Mouse (Mus musculus) heart, postnatal 36 days (tissue): ENCODE data around the gene Tff3. TPM values are rescaled to one million over a fixed set of nuclear protein-coding genes. Genes with fewer than 3 reads are reported as not detected.

ENCODE experiments used
- DNase-seq, 2 experiments: peaks; one replicate each; pipeline ENCODE4 v3.0.0; 2021 to 2022
- intact Hi-C: fragments of 180-260 bp; cut with DNase I; formaldehyde crosslinking; loops from one replicate; pipeline ENCODE4 v1.15.1; 2025
- total RNA-seq, 2 experiments: library from RNA; stranded (reverse); gene quantifications; 2 replicates each; pipeline ENCODE4 v1.2.3; 2021

Gene Tff3
- total RNA-seq, 2 experiments from 2014 or later, result not detected

- intact Hi-C loops, result loop anchor here (5.0 kb wide), 1 partner anchor 35 kb away; no protein-coding TSS in a partner anchor
These were observed 47.0 kb downstream of the Tff3 start for GRCm38 (mm10) chr17:31082296-31083078.

GRCm38 (mm10) chr17:31079078-31079840 is 50.2 kb downstream of the Tff3 start:
- intact Hi-C loops, result no loop called here
- DNase-seq, result no peak

More at GRCm38 (mm10) chr17:31082296-31083078, 47.0 kb downstream of the Tff3 start:
- DNase-seq, result no peak

DNA sequence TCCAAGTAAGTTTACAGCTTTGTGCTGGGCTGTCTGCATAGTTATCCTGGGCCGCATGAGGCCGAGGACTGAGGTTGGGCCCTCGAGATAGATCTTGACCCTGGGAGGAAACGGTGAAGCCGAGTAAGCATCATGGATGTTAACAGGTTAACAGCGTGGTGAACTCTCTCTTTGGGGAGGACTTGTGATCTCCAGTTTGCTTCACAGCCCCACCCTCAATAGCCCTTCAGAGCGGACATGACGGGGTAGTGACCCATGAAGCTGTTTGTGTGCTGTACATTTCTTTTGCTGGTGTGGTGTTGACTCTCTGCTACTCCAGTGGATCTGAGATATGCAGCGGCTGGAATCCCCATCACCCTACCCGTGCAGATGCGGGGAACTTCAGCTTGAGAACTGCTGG is 50.9 kb downstream of the Tff3 start:
- intact Hi-C loops, result no loop called here

DNA sequence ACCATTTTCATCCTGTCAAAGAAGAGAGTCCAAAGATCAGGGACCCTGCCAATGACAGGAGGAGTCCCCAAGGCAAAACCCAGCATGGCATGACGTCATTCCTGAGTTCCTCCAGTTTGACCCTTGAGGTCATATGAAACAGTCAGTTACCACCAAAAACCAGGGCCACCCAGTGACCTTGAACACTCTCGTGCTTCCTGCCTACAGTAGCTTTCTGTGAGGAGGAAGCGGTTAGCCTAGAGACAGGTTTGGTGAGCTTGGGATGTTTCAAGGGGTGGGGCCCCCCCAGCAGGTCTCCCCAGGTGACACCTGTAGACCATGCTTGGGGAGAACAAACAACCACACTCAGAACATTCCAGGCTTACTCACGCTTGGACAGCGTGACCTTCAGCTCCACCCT is 51.9 kb downstream of the Tff3 start:
- intact Hi-C loops, result no loop called here
- no peak for DNase-seq

More for the DNA sequence above, 50.9 kb downstream of the Tff3 start:
- DNase-seq, result no peak

- intact Hi-C loops, result loop anchor here (2.0 kb wide), 1 partner anchor 15 kb away; no protein-coding TSS in a partner anchor
These were observed 54.0 kb downstream of the Tff3 start for GRCm38 (mm10) chr17:31075471-31075870.

More at GRCm38 (mm10) chr17:31075471-31075870, 54.0 kb downstream of the Tff3 start:
- DNase-seq, result no peak

Other genes with a start within 250 kb of the Tff3 start
- gene Glp1r, start 227.8 kb downstream of the Tff3 start, total RNA-seq, result under 1 TPM; 0.19 to 0.41 TPM
- gene Umodl1, start 175.0 kb downstream of the Tff3 start, total RNA-seq, result not detected
- gene Abcg1, start 72.0 kb downstream of the Tff3 start, total RNA-seq, result 1 to 10 TPM; 5.1 to 8.5 TPM
- gene Tff2, start 14.6 kb upstream of the Tff3 start, total RNA-seq, result not detected
- not detected for gene Tff1, start 35.6 kb upstream of the Tff3 start, total RNA-seq
- gene Tmprss3, start 69.3 kb upstream of the Tff3 start, total RNA-seq, result not detected
- not detected for gene Ubash3a, start 78.2 kb upstream of the Tff3 start, total RNA-seq
- gene Rsph1, start 147.7 kb upstream of the Tff3 start, total RNA-seq, result 1 to 10 TPM; 1.0 to 1.2 TPM
- 10 to 100 TPM; 11.1 to 12.5 TPM for gene Slc37a1, start 157.1 kb upstream of the Tff3 start, total RNA-seq